Mouse (Mus musculus): ENCODE data around the gene Wfdc1. TPM values are rescaled to one million over a fixed set of nuclear protein-coding genes. Genes with fewer than 3 reads are reported as not detected.

Wfdc1 gene
- polyA plus RNA-seq, 1 experiment from 2014 or later = 2.4 TPM

GRCm38 (mm10) chr8:119669284-119669683, 3.1 kb downstream of the Wfdc1 start:
- WGBS = 60% methylated on average over 12 of the region's 12 CpGs
- Histone ChIP-seq H3K27ac (replicated peaks) (no peak overlapping the region), H3K4me3 (no peak overlapping the region), H3K36me3 (no peaks in the 10 kb centered on the region), H3K9me3 (no peaks in the 10 kb centered on the region), H3K27me3 (peaks cover 22% of the 10 kb centered on the region), H3K4me1 (peaks cover 20% of the 10 kb centered on the region), H3K4me2 (replicated peaks) (no peak overlapping the region), H3K9ac (replicated peaks) (no peak overlapping the region)
- ATAC-seq (ENCODE audit: low FRiP score, low read depth) = no peak

GRCm38 (mm10) chr8:119670419-119671091, 4.4 kb downstream of the Wfdc1 start:
- no peak overlapping the region for H3K9ac ChIP-seq (replicated peaks)
- no peak overlapping the region for H3K27ac ChIP-seq (replicated peaks)
- H3K4me3 ChIP-seq = no peak overlapping the region
- no peaks in the 10 kb centered on the region for H3K9me3 ChIP-seq
- ATAC-seq (ENCODE audit: low FRiP score, low read depth) = no peak
- no peak overlapping the region for H3K4me2 ChIP-seq (replicated peaks)
- H3K36me3 ChIP-seq = no peaks in the 10 kb centered on the region
- 68% methylated on average over 16 of the region's 16 CpGs for WGBS
- H3K4me1 ChIP-seq = peaks cover 24% of the 10 kb centered on the region
- H3K27me3 ChIP-seq = peaks cover 18% of the 10 kb centered on the region

GRCm38 (mm10) chr8:119673976-119674555, 7.9 kb downstream of the Wfdc1 start:
- 84% methylated on average over 11 of the region's 11 CpGs for WGBS
- Histone ChIP-seq H3K4me3 (no peak overlapping the region), H3K36me3 (no peaks in the 10 kb centered on the region), H3K9me3 (no peaks in the 10 kb centered on the region), H3K9ac (replicated peaks) (no peak overlapping the region), H3K4me1 (peaks cover 17% of the 10 kb centered on the region), H3K27me3 (no peaks in the 10 kb centered on the region; the same call in none of the 2 replicates), H3K4me2 (replicated peaks) (no peak overlapping the region), H3K27ac (replicated peaks) (no peak overlapping the region)
- ATAC-seq (ENCODE audit: low FRiP score, low read depth) = no peak

- WGBS = 30% methylated on average over 5 of the region's 5 CpGs
- peaks cover 15% of the 10 kb centered on the region for H3K4me1 ChIP-seq
- peak; percentile 85 for ATAC-seq (ENCODE audit: low FRiP score, low read depth)
- H3K27ac ChIP-seq (replicated peaks) = peak overlapping the region; percentile 70
- H3K4me2 ChIP-seq (replicated peaks) = no peak overlapping the region; the same call in 1 of the 2 replicates
- no peaks in the 10 kb centered on the region for H3K36me3 ChIP-seq
- no peak overlapping the region for H3K9ac ChIP-seq (replicated peaks)
- H3K4me3 ChIP-seq = no peak overlapping the region
- no peaks in the 10 kb centered on the region; the same call in none of the 2 replicates for H3K27me3 ChIP-seq
- H3K9me3 ChIP-seq = no peaks in the 10 kb centered on the region
Observed at GRCm38 (mm10) chr8:119675457-119675856, 9.3 kb downstream of the Wfdc1 start.

- H3K4me3 ChIP-seq = no peak overlapping the region
- H3K36me3 ChIP-seq = no peaks in the 10 kb centered on the region
- H3K4me2 ChIP-seq (replicated peaks) = no peak overlapping the region
- WGBS = 29% methylated on average over 8 of the region's 8 CpGs
- H3K27ac ChIP-seq (replicated peaks) = no peak overlapping the region
- peaks cover 14% of the 10 kb centered on the region; the same call in 1 of the 2 replicates for H3K4me1 ChIP-seq
- H3K27me3 ChIP-seq = no peaks in the 10 kb centered on the region; the same call in none of the 2 replicates
- H3K9me3 ChIP-seq = no peaks in the 10 kb centered on the region
- no peak for ATAC-seq (ENCODE audit: low FRiP score, low read depth)
- no peak overlapping the region for H3K9ac ChIP-seq (replicated peaks)
Observed at GRCm38 (mm10) chr8:119676389-119676788, 10.2 kb downstream of the Wfdc1 start.

- Histone ChIP-seq H3K9ac (replicated peaks) (no peak overlapping the region), H3K27ac (replicated peaks) (no peak overlapping the region), H3K4me3 (0 out of 2 replicates have a peak overlapping the region, but pooled peaks have one; percentile 6), H3K4me2 (replicated peaks) (peak overlapping the region; percentile 27), H3K36me3 (no peaks in the 10 kb centered on the region), H3K9me3 (no peaks in the 10 kb centered on the region), H3K27me3 (no peaks in the 10 kb centered on the region), H3K4me1 (peaks cover 14% of the 10 kb centered on the region; the same call in 1 of the 2 replicates)
- WGBS = 13% methylated on average over 18 of the region's 18 CpGs
- ATAC-seq (ENCODE audit: low FRiP score, low read depth) = no peak
Observed at GRCm38 (mm10) chr8:119678138-119678843, 12.1 kb downstream of the Wfdc1 start.

- no peaks in the 10 kb centered on the region for H3K9me3 ChIP-seq
- no peak overlapping the region for H3K4me3 ChIP-seq
- no peak overlapping the region for H3K4me2 ChIP-seq (replicated peaks)
- peaks cover 14% of the 10 kb centered on the region; the same call in 1 of the 2 replicates for H3K4me1 ChIP-seq
- 0 out of 2 replicates have a peak, but pooled peaks cover 4% of the 10 kb centered on the region for H3K27me3 ChIP-seq
- no peak for ATAC-seq (ENCODE audit: low FRiP score, low read depth)
- H3K27ac ChIP-seq (replicated peaks) = no peak overlapping the region
- 74% methylated on average over 14 of the region's 14 CpGs for WGBS
- no peak overlapping the region for H3K9ac ChIP-seq (replicated peaks)
- H3K36me3 ChIP-seq = no peaks in the 10 kb centered on the region
Observed at GRCm38 (mm10) chr8:119679184-119679583, 13.0 kb downstream of the Wfdc1 start.

GRCm38 (mm10) chr8:119690602-119691001, 24.4 kb downstream of the Wfdc1 start:
- 83% methylated on average over 6 of the region's 6 CpGs for WGBS
- Histone ChIP-seq H3K4me2 (replicated peaks) (no peak overlapping the region), H3K9me3 (no peaks in the 10 kb centered on the region), H3K9ac (replicated peaks) (no peak overlapping the region), H3K4me1 (0 out of 2 replicates have a peak, but pooled peaks cover 9% of the 10 kb centered on the region), H3K4me3 (no peak overlapping the region), H3K27me3 (peaks cover 6% of the 10 kb centered on the region; the same call in 1 of the 2 replicates), H3K36me3 (no peaks in the 10 kb centered on the region), H3K27ac (replicated peaks) (no peak overlapping the region)
- no peak for ATAC-seq (ENCODE audit: low FRiP score, low read depth)

GRCm38 (mm10) chr8:119691989-119692388, 25.8 kb downstream of the Wfdc1 start:
- Histone ChIP-seq H3K27me3 (peaks cover 4% of the 10 kb centered on the region), H3K9me3 (no peaks in the 10 kb centered on the region), H3K27ac (replicated peaks) (no peak overlapping the region), H3K4me2 (replicated peaks) (no peak overlapping the region), H3K36me3 (no peaks in the 10 kb centered on the region), H3K4me1 (0 out of 2 replicates have a peak, but pooled peaks cover 4% of the 10 kb centered on the region), H3K4me3 (no peak overlapping the region), H3K9ac (replicated peaks) (no peak overlapping the region)
- no peak for ATAC-seq (ENCODE audit: low FRiP score, low read depth)
- WGBS = 83% methylated on average over 4 of the region's 4 CpGs

GRCm38 (mm10) chr8:119694696-119695095, 28.5 kb downstream of the Wfdc1 start:
- no peak for ATAC-seq (ENCODE audit: low FRiP score, low read depth)
- no peak overlapping the region for H3K27ac ChIP-seq (replicated peaks)
- no peak overlapping the region for H3K4me3 ChIP-seq
- H3K4me1 ChIP-seq = 0 out of 2 replicates have a peak, but pooled peaks cover 4% of the 10 kb centered on the region
- 80% methylated on average over 7 of the region's 7 CpGs for WGBS
- H3K27me3 ChIP-seq = peaks cover 30% of the 10 kb centered on the region
- no peaks in the 10 kb centered on the region for H3K9me3 ChIP-seq
- no peak overlapping the region for H3K4me2 ChIP-seq (replicated peaks)
- no peak overlapping the region for H3K9ac ChIP-seq (replicated peaks)
- H3K36me3 ChIP-seq = no peaks in the 10 kb centered on the region

- H3K36me3 ChIP-seq = no peaks in the 10 kb centered on the region
- H3K9ac ChIP-seq (replicated peaks) = no peak overlapping the region
- H3K4me1 ChIP-seq = 0 out of 2 replicates have a peak, but pooled peaks cover 9% of the 10 kb centered on the region
- no peaks in the 10 kb centered on the region for H3K9me3 ChIP-seq
- WGBS = 86% methylated on average over 2 of the region's 2 CpGs
- no peak overlapping the region for H3K4me3 ChIP-seq
- ATAC-seq (ENCODE audit: low FRiP score, low read depth) = no peak
- H3K4me2 ChIP-seq (replicated peaks) = no peak overlapping the region
- H3K27me3 ChIP-seq = peaks cover 55% of the 10 kb centered on the region
- no peak overlapping the region for H3K27ac ChIP-seq (replicated peaks)
Observed at GRCm38 (mm10) chr8:119697163-119697562, 31.0 kb downstream of the Wfdc1 start.

- H3K9me3 ChIP-seq = no peaks in the 10 kb centered on the region
- 1% methylated on average over 12 of the region's 12 CpGs for WGBS
- H3K27me3 ChIP-seq = peaks cover 58% of the 10 kb centered on the region
- no peak overlapping the region for H3K4me3 ChIP-seq
- H3K4me1 ChIP-seq = 0 out of 2 replicates have a peak, but pooled peaks cover 9% of the 10 kb centered on the region
- no peak overlapping the region for H3K9ac ChIP-seq (replicated peaks)
- no peaks in the 10 kb centered on the region for H3K36me3 ChIP-seq
- no peak overlapping the region for H3K27ac ChIP-seq (replicated peaks)
- no peak for ATAC-seq (ENCODE audit: low FRiP score, low read depth)
- no peak overlapping the region for H3K4me2 ChIP-seq (replicated peaks)
Observed at GRCm38 (mm10) chr8:119698960-119699359, 32.8 kb downstream of the Wfdc1 start.
